Mouse (Mus musculus): ENCODE measurements around the gene Sytl2.

GRCm38 (mm10) chr7:90280274-90280875, 21.7 kb upstream of the Sytl2 start:
- TF ChIP-seq CTCF (IDR thresholded peaks at IDR 0.05; ENCODE audit: extremely low read depth, insufficient read depth, insufficient read length, insufficient replicate concordance) (peak; percentile 46; the same call in 1 of the 2 replicates), POLR2A (IDR thresholded peaks at IDR 0.05; ENCODE audit: low read depth, low read length) (no peak)
